Mouse (Mus musculus): ENCODE data around the gene Tmem200a.

Tmem200a gene

DNA sequence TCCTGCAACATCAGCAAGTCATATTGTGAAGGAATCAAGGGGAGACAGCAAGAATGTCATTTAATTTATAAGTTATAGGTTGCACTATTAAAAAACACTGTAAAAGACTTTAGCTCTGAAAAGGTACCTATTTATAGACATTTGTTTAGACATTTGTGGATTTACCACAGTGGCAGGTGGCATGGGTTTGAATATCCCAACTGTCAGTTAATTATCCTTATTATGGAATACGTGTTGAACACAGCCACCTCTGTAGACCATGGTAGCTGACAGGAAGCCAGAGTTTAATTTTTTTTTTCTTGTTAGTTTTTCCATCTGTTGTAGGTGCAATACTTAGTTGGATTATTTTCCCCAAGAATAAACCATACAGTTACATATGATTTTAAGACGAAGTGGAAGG lies 194.3 kb downstream of the Tmem200a start:
- no peak for DNase-seq (ENCODE audit: low spot score)

DNA sequence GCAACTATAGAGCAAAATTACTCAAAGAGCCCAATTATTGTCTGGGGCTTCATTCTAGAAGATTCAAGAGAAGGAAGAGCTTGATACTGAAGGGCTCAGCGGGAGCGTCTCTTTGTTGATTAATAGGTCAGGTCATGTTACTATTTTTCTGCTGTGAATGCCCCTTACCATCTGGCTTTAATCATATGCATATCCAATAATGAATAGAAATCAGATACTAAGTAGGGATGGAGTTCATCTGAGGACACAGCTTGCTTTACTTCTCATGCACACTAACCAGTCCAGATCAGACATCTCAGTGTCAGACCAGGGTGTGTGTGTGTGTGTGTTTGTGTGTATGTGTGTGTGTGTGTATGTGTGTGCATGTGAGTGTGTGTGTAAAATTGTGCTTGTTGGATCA lies 201.1 kb downstream of the Tmem200a start:
- no peak for DNase-seq (ENCODE audit: low spot score)

DNA sequence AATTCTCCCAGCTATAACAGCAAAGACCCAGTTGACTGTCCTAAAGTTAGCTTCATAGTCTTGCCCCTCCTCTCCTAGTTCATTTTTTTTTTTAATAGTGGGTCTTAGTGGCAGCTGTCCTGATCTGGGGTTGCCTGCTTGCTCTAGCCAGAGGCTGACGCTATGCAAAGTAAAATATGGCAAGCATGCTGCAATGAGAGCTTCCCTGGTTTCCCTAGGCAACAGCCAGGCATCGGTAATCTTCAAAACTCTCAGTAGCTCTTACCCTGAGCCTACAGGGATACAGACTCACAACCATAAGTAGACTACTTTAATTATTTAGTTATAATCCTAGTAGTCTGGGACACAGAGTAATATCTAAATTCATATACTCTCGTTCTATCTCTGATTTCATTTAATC lies 202.0 kb downstream of the Tmem200a start:
- DNase-seq (ENCODE audit: low spot score), result no peak

DNA sequence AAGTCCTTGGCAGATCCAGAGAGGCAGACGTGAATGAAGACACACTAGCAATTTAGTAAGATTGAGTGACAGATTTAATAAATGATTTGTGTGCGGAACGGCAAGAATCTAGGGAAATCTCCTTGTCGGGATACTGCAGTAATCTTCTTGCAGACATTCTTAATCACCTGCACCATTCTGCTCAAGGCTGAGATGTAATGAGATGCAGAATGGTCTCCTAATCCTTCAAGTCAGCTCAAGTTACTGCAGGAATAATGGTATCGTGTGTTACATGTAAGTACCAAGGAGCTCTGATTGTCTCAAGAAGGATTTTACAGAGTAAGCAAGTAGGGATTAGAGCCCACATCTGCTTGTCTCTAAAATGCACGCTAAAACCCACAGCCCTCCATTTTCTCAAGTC lies 210.1 kb downstream of the Tmem200a start:
- no peak for DNase-seq (ENCODE audit: low spot score)
